Mouse (Mus musculus) megakaryocyte, embryonic 14.5 days (primary cell): ENCODE data around the gene Crispld2. TPM values are rescaled to one million over a fixed set of nuclear protein-coding genes. Genes with fewer than 3 reads are reported as not detected.

Experiments
- H3K27me3 ChIP-seq: replicated peaks from 2 replicates; pipeline ENCODE3; 2012; ENCODE audit warnings: inconsistent platforms
- H3K36me3 ChIP-seq: replicated peaks from 2 replicates; pipeline ENCODE3; 2012; ENCODE audit warnings: low read length, inconsistent platforms, mixed read lengths
- H3K4me1 ChIP-seq: 2 replicates; pipeline ENCODE4 v1.6.1; 2012; ENCODE audit warnings: inconsistent platforms
- H3K4me3 ChIP-seq: replicated peaks from 2 replicates; pipeline ENCODE3; 2012; ENCODE audit warnings: moderate library complexity, mild to moderate bottlenecking, inconsistent platforms
- H3K9me3 ChIP-seq: 2 replicates; pipeline ENCODE4 v1.6.1; 2012; ENCODE audit warnings: inconsistent platforms
- FLI1 ChIP-seq: IDR thresholded peaks from 2 replicates; pipeline ENCODE4 v1.6.1; 2012; ENCODE audit warnings: low read length, inconsistent platforms, mixed read lengths
- GATA1 ChIP-seq: IDR thresholded peaks from 3 replicates; pipeline ENCODE4 v1.6.1; 2012; ENCODE audit warnings: mixed read lengths, low read length, inconsistent platforms, borderline replicate concordance
- polyA plus RNA-seq: library from polyadenylated mRNA; stranded (reverse); fragments of >175 nt; gene quantifications from 2 replicates; pipeline ENCODE4 v1.2.3, GENCODE M21; 2012; ENCODE audit warnings: low replicate concordance; ENCODE audit not compliant: insufficient read depth

Crispld2 gene
- polyA plus RNA-seq, 1 experiment, result 0.83 TPM

- Histone ChIP-seq H3K4me3 (no peak overlapping the region), H3K27me3 (peaks cover 90% of the 10 kb centered on the region), H3K4me1 (peaks cover 5% of the 10 kb centered on the region), H3K36me3 (no peaks in the 10 kb centered on the region), H3K9me3 (peaks cover 10% of the 10 kb centered on the region)
- TF ChIP-seq GATA1 (no peak), FLI1 (no peak)
Observed at GRCm38 (mm10) chr8:120026199-120026598, 34.0 kb downstream of the Crispld2 start.

DNA sequence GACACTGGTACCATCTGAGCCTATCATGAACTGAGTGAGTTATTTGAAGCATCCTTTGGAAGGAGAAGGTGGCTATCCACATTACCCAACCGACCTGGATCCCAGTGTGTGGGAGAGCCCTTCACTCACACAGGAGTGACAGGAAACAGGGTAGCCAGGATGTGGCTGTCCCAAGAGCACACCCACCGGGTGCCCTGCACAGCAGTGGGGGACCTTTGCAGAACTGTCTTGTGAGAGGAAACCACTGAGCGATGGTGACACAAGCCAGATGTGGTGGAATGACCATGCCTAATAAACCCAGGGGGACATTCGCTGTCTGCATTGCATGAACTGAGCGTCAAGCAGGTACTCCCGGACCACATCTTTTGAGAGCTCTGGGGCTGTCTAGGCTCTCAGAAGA, 34.8 kb downstream of the Crispld2 start:
- no peak for TF ChIP-seq GATA1
- no peak for TF ChIP-seq FLI1
- H3K27me3 ChIP-seq, result peaks cover 88% of the 10 kb centered on the region
- H3K36me3 ChIP-seq, result no peaks in the 10 kb centered on the region
- H3K9me3 ChIP-seq, result peaks cover 10% of the 10 kb centered on the region
- H3K4me3 ChIP-seq, result no peak overlapping the region
- H3K4me1 ChIP-seq, result peaks cover 5% of the 10 kb centered on the region

DNA sequence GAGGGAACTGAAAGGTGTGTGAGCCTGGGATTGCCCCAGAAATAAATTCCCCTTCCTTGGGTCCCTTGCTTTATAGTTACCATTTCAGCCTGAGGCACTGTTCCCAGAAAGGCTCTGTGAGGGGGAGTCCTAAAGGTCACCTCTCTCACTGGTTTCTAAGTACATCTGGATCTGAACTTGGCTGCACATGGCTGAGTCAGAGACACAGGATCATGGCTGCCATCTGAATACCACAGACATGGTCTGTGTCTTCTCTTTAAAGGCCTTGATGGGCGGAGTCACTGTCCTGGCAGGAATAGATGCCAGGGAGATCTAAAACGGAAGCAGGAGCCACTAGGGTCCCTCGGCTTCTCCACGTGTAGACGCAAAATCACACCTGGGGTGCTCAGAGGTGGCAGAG, 38.2 kb downstream of the Crispld2 start:
- Histone ChIP-seq H3K9me3 (peaks cover 1% of the 10 kb centered on the region), H3K36me3 (no peaks in the 10 kb centered on the region), H3K4me1 (peaks cover 5% of the 10 kb centered on the region), H3K27me3 (peaks cover 78% of the 10 kb centered on the region), H3K4me3 (no peak overlapping the region)
- TF ChIP-seq GATA1 (no peak), FLI1 (no peak)

DNA sequence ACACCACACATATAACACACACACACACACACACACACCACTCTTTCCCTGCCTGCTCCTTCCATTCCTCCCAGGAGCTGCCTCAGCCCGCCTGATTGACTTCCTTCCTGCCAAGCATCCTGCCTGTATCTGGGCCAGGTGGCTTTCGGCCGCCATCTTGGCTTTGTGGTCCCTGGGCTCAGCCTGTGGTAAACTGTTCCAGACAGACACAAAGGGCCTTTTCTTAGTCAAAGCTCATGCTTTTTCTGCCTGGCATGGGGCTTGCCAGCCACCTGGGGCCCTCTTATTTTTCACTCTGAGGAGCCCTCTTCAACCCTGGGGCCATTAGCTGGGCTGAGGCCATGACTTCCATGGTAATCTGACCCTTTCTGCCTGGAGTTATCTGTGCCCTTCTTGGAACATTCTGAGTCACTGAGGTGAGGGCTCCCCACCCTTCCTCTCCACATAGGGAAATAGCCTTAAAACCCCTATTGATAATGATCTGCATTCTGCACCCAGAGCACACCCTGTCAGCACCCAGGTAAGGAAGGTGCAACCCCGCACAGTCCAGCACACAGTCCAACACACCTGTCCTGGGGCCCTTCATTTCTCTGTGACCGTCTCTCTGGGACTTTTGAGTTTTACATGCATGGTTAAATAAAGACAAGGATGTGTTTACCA, 40.4 kb downstream of the Crispld2 start:
- Histone ChIP-seq H3K4me1 (no peaks in the 10 kb centered on the region), H3K36me3 (no peaks in the 10 kb centered on the region), H3K4me3 (no peak overlapping the region), H3K27me3 (peaks cover 80% of the 10 kb centered on the region), H3K9me3 (peaks cover 9% of the 10 kb centered on the region)
- TF ChIP-seq GATA1, result no peak
- TF ChIP-seq FLI1, result no peak

DNA sequence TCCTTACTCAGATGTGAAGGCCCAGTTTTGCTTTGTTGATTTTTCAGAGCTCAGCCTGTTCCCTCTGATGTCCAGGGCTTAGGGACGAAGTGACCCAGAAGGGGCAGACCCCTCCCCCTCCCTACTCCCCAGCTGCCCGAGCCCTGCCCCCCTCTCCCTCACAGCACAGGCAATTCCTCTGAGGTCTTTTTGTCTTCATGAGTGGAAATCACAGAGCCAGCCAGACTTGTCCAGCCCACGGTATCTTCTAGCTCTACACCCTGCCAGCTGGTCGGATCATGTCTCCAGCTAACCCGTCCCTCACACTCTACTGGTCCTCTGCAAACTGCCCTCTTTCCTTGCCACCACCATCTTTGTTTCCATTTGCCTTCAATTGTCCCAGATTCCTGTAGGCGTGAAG, 42.2 kb downstream of the Crispld2 start:
- Histone ChIP-seq H3K36me3 (no peaks in the 10 kb centered on the region), H3K9me3 (peaks cover 9% of the 10 kb centered on the region), H3K4me1 (no peaks in the 10 kb centered on the region; the same call in 1 of the 2 replicates), H3K27me3 (peaks cover 87% of the 10 kb centered on the region), H3K4me3 (no peak overlapping the region)
- TF ChIP-seq FLI1 (no peak), GATA1 (no peak)

DNA sequence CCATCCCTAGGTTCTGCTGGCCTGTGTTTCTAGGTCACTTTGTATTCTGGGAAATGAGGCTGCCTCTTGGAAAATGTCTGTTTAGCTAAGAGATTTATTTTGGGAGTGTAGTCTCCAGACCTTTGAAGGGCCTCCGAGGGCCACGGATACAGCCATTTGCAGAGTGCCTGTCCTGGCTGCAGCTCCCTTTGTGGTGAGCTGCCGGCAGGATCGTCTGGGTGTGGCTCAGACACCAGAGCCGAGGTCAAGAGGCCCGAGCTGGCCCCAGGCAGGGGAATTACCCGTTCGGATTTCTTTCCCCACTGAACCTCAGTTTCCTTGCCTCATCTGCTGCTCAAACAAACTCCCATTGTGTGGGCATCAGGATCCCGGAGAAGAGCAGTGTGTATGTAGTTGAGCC, 43.9 kb downstream of the Crispld2 start:
- H3K27me3 ChIP-seq, result peaks cover 82% of the 10 kb centered on the region
- peaks cover 10% of the 10 kb centered on the region for H3K4me1 ChIP-seq
- H3K36me3 ChIP-seq, result no peaks in the 10 kb centered on the region
- H3K9me3 ChIP-seq, result peaks cover 12% of the 10 kb centered on the region
- no peak for TF ChIP-seq GATA1
- H3K4me3 ChIP-seq, result no peak overlapping the region

DNA sequence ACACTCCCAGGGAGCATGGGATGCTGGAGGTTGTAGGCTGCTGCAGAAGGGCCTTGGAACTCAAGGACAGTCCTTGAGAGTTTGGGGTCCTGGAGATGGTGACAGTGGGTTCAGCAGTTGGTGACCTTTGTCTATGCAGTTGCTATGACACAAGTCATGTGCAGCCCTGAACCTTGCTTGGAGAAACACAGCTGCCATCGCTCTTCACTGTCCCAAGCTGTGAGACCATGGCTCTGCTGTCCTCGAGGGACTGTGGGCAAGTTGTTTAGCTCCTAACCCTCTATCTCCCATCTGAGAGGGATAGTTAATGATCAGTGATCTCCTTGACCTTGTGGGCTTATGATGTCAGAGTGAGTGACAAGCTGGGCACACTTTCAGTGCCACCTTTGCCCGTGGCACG, 44.3 kb downstream of the Crispld2 start:
- H3K9me3 ChIP-seq, result peaks cover 17% of the 10 kb centered on the region
- peaks cover 14% of the 10 kb centered on the region for H3K4me1 ChIP-seq
- TF ChIP-seq GATA1, result no peak
- TF ChIP-seq FLI1, result no peak
- no peaks in the 10 kb centered on the region for H3K36me3 ChIP-seq
- H3K4me3 ChIP-seq, result no peak overlapping the region
- H3K27me3 ChIP-seq, result peaks cover 80% of the 10 kb centered on the region

- no peak for TF ChIP-seq GATA1
- no peak for TF ChIP-seq FLI1
- no peaks in the 10 kb centered on the region for H3K36me3 ChIP-seq
- H3K4me1 ChIP-seq, result peaks cover 18% of the 10 kb centered on the region
- H3K4me3 ChIP-seq, result no peak overlapping the region
- peaks cover 22% of the 10 kb centered on the region for H3K9me3 ChIP-seq
- peaks cover 83% of the 10 kb centered on the region for H3K27me3 ChIP-seq
Observed at GRCm38 (mm10) chr8:120037199-120037598, 45.0 kb downstream of the Crispld2 start.

- Histone ChIP-seq H3K4me1 (peaks cover 18% of the 10 kb centered on the region), H3K36me3 (no peaks in the 10 kb centered on the region), H3K4me3 (no peak overlapping the region), H3K27me3 (peaks cover 84% of the 10 kb centered on the region), H3K9me3 (peaks cover 22% of the 10 kb centered on the region)
- TF ChIP-seq GATA1 (no peak), FLI1 (no peak)
Observed at GRCm38 (mm10) chr8:120037611-120038010, 45.4 kb downstream of the Crispld2 start.

DNA sequence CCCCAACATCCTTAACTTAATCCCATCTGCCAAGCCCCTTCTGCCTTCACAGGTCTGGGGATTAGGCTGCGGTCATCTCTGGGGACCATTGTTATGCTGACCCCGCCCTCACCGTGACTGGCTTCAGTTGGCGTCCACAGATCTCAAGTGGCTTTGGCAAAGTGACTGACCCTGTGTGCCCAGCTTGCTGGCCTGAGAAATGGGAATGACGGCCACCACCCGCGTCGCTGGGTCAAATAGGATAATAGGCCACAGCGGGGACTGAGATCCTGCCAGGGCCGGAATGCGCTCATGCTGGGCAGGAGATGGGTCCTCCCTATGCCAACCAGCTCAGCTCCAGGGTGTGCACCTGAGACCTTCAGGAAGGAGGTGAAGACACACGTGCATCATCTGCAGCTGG, 46.5 kb downstream of the Crispld2 start:
- Histone ChIP-seq H3K4me3 (no peak overlapping the region), H3K4me1 (peaks cover 18% of the 10 kb centered on the region)

More for the DNA sequence above, 46.5 kb downstream of the Crispld2 start:
- TF ChIP-seq GATA1 (no peak), FLI1 (no peak)
- Histone ChIP-seq H3K27me3 (peaks cover 84% of the 10 kb centered on the region), H3K36me3 (no peaks in the 10 kb centered on the region), H3K9me3 (peaks cover 22% of the 10 kb centered on the region)
